Mouse (Mus musculus): ENCODE results near the gene Aqp3. TPM values are rescaled to one million over a fixed set of nuclear protein-coding genes. Genes with fewer than 3 reads are reported as not detected.

Aqp3 gene
- polyA plus RNA-seq, 2 experiments = 5.8 to 15.6 TPM

- WGBS (ENCODE audit: insufficient replicate concordance) = 68% methylated on average over 2 of the region's 2 CpGs
Measured at GRCm38 (mm10) chr4:41048926-41049325, 49.1 kb downstream of the Aqp3 start.

GRCm38 (mm10) chr4:41047524-41048271 is 50.3 kb downstream of the Aqp3 start, which contains the start of gene Aqp7:
Gene Aqp7, minus strand, starts transcription at chr4:41048139.
- DNase-seq (ENCODE audit: low read depth in 3 of 3, low spot score in 3 of 3) = no peak
- no peak within 1 kb of the TSS for H3K4me3 ChIP-seq (ENCODE audit: insufficient read depth in 1 of 2, low read depth in 2 of 2, low read length in 2 of 2)

More at GRCm38 (mm10) chr4:41048926-41049325, 49.1 kb downstream of the Aqp3 start:
- Histone ChIP-seq H3K9ac (replicated peaks) (no peak overlapping the region), H3K4me3 (ENCODE audit: insufficient read depth in 1 of 2, low read depth in 2 of 2, low read length in 2 of 2) (no peak overlapping the region), H3K4me2 (ENCODE audit: low read depth) (no peak overlapping the region), H3K9me3 (ENCODE audit: control insufficient read depth, low read length) (no peaks in the 10 kb centered on the region), H3K36me3 (replicated peaks; ENCODE audit: control insufficient read depth, insufficient read depth, low read depth) (no peaks in the 10 kb centered on the region), H3K4me1 (replicated peaks; ENCODE audit: control insufficient read depth in 2 of 2, insufficient read depth in 2 of 2, low read length in 1 of 2) (0 out of 4 replicates have a peak, but pooled peaks cover 0 to 2% of the 10 kb centered on the region in 2 experiments), H3K27ac (no peak overlapping the region), H3K27me3 (ENCODE audit: control insufficient read depth, insufficient read depth, low read length) (no peaks in the 10 kb centered on the region)
- no peak for TF ChIP-seq CTCF (IDR thresholded peaks at IDR 0.05; ENCODE audit: low read depth)
- DNase-seq (ENCODE audit: low read depth in 3 of 3, low spot score in 3 of 3) = no peak
- no peak for ATAC-seq (ENCODE audit: insufficient read depth)

GRCm38 (mm10) chr4:41046254-41046795 is 51.7 kb downstream of the Aqp3 start:
- H3K36me3 ChIP-seq (replicated peaks; ENCODE audit: control insufficient read depth, insufficient read depth, low read depth) = no peaks in the 10 kb centered on the region
- no peaks in the 10 kb centered on the region for H3K9me3 ChIP-seq (ENCODE audit: control insufficient read depth, low read length)
- H3K9ac ChIP-seq (replicated peaks) = no peak overlapping the region
- H3K4me3 ChIP-seq (ENCODE audit: insufficient read depth in 1 of 2, low read depth in 2 of 2, low read length in 2 of 2) = no peak overlapping the region
- WGBS (ENCODE audit: insufficient replicate concordance) = 66% methylated on average over 13 of the region's 13 CpGs
- 0 out of 4 replicates have a peak, but pooled peaks cover 0 to 2% of the 10 kb centered on the region in 2 experiments for H3K4me1 ChIP-seq (replicated peaks; ENCODE audit: control insufficient read depth in 2 of 2, insufficient read depth in 2 of 2, low read length in 1 of 2)
- H3K27ac ChIP-seq = no peak overlapping the region
- TF ChIP-seq CTCF (IDR thresholded peaks at IDR 0.05; ENCODE audit: low read depth) (no peak), EP300 (IDR thresholded peaks at IDR 0.05; ENCODE audit: low read depth) (no peak)
- no peak for ATAC-seq (ENCODE audit: insufficient read depth)
- H3K4me2 ChIP-seq (ENCODE audit: low read depth) = peak overlapping the region; percentile 39
- no peaks in the 10 kb centered on the region for H3K27me3 ChIP-seq (ENCODE audit: control insufficient read depth, insufficient read depth, low read length)
- DNase-seq (ENCODE audit: low read depth in 3 of 3, low spot score in 3 of 3) = no peak

More at GRCm38 (mm10) chr4:41047524-41048271, 50.3 kb downstream of the Aqp3 start, which contains the start of gene Aqp7:
- no peaks in the 10 kb centered on the region for H3K9me3 ChIP-seq (ENCODE audit: control insufficient read depth, low read length)
- no peak for TF ChIP-seq CTCF (IDR thresholded peaks at IDR 0.05; ENCODE audit: low read depth)
- TF ChIP-seq EP300 (IDR thresholded peaks at IDR 0.05; ENCODE audit: low read depth) = no peak
- no peaks in the 10 kb centered on the region for H3K27me3 ChIP-seq (ENCODE audit: control insufficient read depth, insufficient read depth, low read length)
- no peak within 1 kb of the TSS for H3K4me2 ChIP-seq (ENCODE audit: low read depth)
- 0 out of 4 replicates have a peak, but pooled peaks cover 0 to 2% of the 10 kb centered on the region in 2 experiments for H3K4me1 ChIP-seq (replicated peaks; ENCODE audit: control insufficient read depth in 2 of 2, insufficient read depth in 2 of 2, low read length in 1 of 2)
- ATAC-seq (ENCODE audit: insufficient read depth) = no peak
- H3K36me3 ChIP-seq (replicated peaks; ENCODE audit: control insufficient read depth, insufficient read depth, low read depth) = no peaks in the 10 kb centered on the region
- WGBS (ENCODE audit: insufficient replicate concordance) = 53% methylated on average over 9 of the region's 9 CpGs
- H3K9ac ChIP-seq (replicated peaks) = no peak within 1 kb of the TSS
- no peak within 1 kb of the TSS for H3K27ac ChIP-seq

- DNase-seq (ENCODE audit: low read depth in 3 of 3, low spot score in 3 of 3) = no peak
- H3K36me3 ChIP-seq (replicated peaks; ENCODE audit: control insufficient read depth, insufficient read depth, low read depth) = no peaks in the 10 kb centered on the region
- H3K9ac ChIP-seq (replicated peaks) = no peak overlapping the region
- no peaks in the 10 kb centered on the region for H3K4me1 ChIP-seq (replicated peaks; ENCODE audit: control insufficient read depth in 2 of 2, insufficient read depth in 2 of 2, low read length in 1 of 2)
- peak overlapping the region in 1 of 2 experiments; percentile 21; a peak in 3 of 4 replicates for H3K4me3 ChIP-seq (ENCODE audit: insufficient read depth in 1 of 2, low read depth in 2 of 2, low read length in 2 of 2)
- no peak overlapping the region for H3K27ac ChIP-seq
- no peak for TF ChIP-seq EP300 (IDR thresholded peaks at IDR 0.05; ENCODE audit: low read depth)
- no peak for TF ChIP-seq CTCF (IDR thresholded peaks at IDR 0.05; ENCODE audit: low read depth)
- H3K9me3 ChIP-seq (ENCODE audit: control insufficient read depth, low read length) = no peaks in the 10 kb centered on the region
- peak; percentile 42; the same call in 1 of the 2 replicates for ATAC-seq (ENCODE audit: insufficient read depth)
- H3K27me3 ChIP-seq (ENCODE audit: control insufficient read depth, insufficient read depth, low read length) = no peaks in the 10 kb centered on the region
- WGBS (ENCODE audit: insufficient replicate concordance) = 50% methylated on average over 3 of the region's 3 CpGs
- H3K4me2 ChIP-seq (ENCODE audit: low read depth) = peak overlapping the region; percentile 39
Measured at GRCm38 (mm10) chr4:41045288-41045687, 52.7 kb downstream of the Aqp3 start.

GRCm38 (mm10) chr4:41043961-41044360 is 54.0 kb downstream of the Aqp3 start:
- H3K9ac ChIP-seq (replicated peaks) = no peak overlapping the region
- H3K27me3 ChIP-seq (ENCODE audit: control insufficient read depth, insufficient read depth, low read length) = no peaks in the 10 kb centered on the region
- WGBS (ENCODE audit: insufficient replicate concordance) = 56% methylated on average over 5 of the region's 5 CpGs
- no peaks in the 10 kb centered on the region for H3K36me3 ChIP-seq (replicated peaks; ENCODE audit: control insufficient read depth, insufficient read depth, low read depth)
- peak; percentile 41 for TF ChIP-seq CTCF (IDR thresholded peaks at IDR 0.05; ENCODE audit: low read depth)
- no peak for TF ChIP-seq EP300 (IDR thresholded peaks at IDR 0.05; ENCODE audit: low read depth)
- no peaks in the 10 kb centered on the region for H3K9me3 ChIP-seq (ENCODE audit: control insufficient read depth, low read length)
- no peak for DNase-seq (ENCODE audit: low read depth in 3 of 3, low spot score in 3 of 3)
- no peak overlapping the region for H3K4me2 ChIP-seq (ENCODE audit: low read depth)
- ATAC-seq (ENCODE audit: insufficient read depth) = no peak
- no peak overlapping the region for H3K4me3 ChIP-seq (ENCODE audit: insufficient read depth in 1 of 2, low read depth in 2 of 2, low read length in 2 of 2)
- H3K4me1 ChIP-seq (replicated peaks; ENCODE audit: control insufficient read depth in 2 of 2, insufficient read depth in 2 of 2, low read length in 1 of 2) = no peaks in the 10 kb centered on the region
- H3K27ac ChIP-seq = no peak overlapping the region

All from liver, embryonic 14.5 days (tissue).